Mouse (Mus musculus) layer of hippocampus, adult 9-10 months (tissue): ENCODE data around the gene Ggps1.

Experiments used
- DNase-seq: peaks from one replicate; pipeline ENCODE4 v3.0.0; 2022; ENCODE audit warnings: low spot score

Gene Ggps1

DNA sequence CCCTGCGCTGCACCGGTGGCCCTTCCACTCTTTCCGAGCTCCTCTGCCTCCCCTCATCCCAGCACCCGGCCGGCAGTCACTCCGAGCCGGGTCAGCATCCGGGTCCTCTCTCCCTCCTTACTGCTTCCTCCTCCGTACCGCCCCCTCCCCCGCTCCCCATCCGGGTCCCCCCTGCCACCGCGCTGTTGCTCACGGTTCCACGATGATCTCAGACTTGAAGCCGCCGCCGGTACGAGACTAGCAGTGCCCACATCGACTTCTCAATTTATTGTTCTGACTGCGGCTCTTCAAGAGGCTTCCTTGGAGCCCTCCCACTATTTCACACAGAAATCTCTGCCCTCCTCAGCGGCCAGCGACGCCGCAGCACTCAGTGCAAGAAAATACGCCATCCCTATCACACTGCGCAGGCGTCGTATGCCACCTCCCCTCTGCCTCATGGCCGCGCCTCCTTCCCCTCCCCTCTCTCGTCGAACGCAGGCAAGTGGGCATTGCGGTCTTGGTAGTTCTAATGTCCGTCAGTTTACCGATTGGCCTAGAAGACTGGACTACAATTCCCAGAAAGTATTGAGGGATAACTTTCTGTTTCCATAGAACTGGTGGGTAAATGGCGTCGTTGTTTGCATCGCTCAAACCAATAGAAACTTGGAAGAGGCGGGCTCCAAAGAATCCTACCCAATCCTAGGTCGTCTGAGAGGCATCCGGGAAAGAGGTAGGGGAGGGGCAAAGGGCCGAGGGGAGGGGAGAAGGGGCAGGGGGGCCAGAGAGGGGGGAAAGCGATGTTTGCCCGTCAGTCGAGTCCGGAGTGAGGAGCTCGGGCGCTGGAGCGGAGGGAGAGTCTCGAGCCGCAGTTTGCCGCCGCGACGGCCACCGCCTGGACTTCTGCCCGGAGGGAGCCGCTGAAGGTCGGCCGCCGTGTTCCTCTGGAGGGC, at the start of gene Ggps1, which contains the start of gene Arid4b:
Gene Ggps1 (minus strand): TSS at position 476 of the 929 bp plus-strand sequence.
Gene Arid4b (plus strand): TSS at position 220 of the 929 bp plus-strand sequence.
- peak; percentile 96 for DNase-seq

DNA sequence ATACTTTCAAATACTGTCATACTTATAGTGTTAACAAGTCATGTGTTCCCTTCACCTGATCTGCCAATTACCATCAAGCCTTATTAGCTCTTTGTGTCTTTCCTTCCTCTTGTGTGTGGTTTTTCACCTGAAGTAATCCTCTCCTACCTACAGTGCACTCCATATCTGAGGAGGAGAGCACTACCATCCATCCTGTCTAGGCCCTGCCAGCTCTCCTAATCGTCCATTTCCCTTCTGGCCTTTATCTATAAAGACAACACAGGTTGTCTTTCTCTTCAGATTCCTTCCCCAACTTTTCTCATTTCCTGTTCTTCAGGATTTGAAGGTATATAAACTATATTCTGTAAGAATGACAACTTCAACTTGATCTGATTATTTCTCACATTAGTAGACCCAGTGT, 47.9 kb upstream of the Ggps1 start:
- DNase-seq = no peak

DNA sequence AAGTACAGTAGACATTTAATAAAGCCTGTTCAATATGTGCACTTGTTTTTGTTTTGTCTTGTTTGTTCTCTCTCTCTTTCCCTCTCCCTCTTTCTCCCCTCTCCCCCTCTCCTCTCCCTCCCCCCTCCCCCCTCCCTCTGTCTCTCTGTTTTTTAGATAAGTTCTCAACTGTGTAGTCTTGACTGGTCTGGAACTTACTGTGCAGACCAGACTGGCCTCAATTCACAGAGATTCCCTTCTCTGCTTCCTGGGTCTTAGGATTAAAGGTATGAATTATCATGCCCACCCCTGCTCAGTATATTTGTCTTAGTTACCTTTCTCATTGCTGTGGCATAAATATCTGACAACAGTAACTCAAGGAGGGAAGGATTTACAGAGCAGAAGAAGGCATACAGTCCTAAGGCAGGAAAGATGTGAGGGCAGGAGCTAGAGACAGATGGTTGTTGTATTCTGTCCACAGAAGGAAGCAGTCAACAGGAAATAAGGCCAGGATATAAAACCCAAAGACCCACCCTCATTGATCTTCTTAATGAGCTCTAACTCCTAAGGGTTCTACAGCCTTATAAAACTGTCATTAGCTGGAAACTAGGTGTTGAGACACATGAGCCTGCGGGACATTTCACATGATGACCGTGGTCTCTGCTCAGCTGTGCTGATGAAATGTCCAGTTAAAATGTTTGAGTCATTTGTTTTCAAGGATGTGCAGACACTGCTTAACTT, 47.0 kb upstream of the Ggps1 start:
- no peak for DNase-seq

DNA sequence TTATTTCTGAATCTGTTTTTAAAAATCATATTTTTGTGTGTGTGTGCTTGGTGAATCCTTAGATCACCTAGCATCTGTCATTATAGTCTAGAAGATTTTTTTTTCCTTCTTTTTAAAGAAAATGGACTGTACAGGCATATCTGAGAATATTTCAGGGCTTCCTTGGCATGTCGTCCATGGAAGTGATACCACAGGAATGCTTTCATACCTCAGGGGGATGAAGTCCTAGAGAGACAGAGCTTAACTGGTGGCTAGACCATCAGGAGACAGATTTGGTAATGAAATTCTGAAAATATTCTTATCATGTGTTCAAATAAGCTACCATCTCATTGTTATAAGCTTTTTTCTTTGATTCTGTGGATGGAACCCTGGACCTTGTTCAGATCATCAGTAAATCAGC, 39.7 kb upstream of the Ggps1 start:
- DNase-seq = no peak

DNA sequence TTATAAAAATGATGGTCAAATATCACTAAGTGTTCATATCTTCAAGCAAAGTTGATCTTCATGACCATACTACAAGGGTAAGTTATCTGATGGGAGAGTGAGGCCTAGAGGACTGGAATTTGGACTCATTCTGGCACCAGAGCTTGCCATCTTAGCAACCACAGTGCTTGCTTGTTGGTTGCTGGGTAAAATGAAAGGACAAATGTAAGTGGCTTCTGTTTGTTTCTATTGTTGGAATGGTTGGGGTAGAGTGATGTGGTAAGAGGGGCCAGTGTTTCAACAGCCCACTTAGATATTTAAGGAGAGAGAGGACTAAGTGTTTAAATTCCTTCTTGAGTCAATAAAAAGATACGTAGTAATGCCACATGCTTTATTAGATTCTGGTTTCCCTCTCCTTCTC, 25.4 kb upstream of the Ggps1 start:
- DNase-seq = no peak

DNA sequence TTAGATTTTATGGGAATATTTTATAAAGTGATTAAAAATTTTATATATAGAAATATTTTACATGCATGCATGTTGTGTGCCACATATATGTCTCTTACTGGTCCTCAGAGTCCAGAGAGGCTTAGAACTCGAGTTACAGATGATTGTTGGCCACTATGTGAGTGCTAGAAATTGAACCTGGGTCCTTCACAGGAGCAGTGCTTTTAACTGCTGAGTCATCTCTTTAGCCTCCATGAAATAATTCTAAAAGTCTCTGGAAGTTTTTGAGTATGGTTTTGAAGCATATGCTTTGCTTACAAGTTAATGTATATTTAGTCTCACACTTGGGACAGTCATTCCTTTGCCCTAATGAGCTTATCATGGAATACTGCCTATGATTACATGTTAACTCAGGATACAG, 12.0 kb upstream of the Ggps1 start:
- no peak for DNase-seq

DNA sequence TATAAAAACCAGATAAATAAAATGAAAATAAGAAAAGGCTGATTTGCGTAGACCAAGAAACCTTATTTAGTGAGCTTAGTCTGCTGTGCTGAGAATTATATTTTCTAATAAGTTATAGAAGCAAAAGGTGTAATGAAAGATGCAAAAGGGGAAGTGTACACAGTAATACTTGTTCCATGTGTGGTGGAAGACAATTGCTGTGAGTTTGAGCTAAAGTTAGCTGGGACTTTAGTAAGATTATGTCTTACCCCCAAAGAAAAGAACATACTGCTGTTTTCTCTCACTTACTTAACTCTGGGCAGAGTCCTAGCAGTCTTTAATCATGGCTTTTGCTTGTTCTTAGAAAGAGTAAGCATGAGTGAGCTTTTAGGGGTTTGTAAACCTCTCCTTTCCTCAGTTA, 11.1 kb upstream of the Ggps1 start:
- no peak for DNase-seq

DNA sequence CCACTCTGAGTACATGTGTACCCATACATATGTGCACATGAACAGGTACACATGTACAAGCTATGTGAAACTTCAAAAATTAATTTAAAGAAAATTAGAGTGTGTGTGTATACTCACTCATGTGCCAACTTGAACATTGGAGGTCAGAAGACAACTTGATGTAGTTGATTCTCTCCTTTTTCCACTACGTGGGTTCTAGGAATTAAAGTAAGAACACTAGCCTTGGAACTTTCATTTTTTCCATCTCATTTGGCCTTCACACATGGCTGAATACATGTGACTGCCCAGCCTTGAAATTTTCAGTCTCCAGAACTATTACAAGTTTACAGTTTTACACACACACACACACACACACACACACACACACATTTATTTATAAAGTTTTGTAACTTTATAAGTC, 6.0 kb upstream of the Ggps1 start:
- no peak for DNase-seq

DNA sequence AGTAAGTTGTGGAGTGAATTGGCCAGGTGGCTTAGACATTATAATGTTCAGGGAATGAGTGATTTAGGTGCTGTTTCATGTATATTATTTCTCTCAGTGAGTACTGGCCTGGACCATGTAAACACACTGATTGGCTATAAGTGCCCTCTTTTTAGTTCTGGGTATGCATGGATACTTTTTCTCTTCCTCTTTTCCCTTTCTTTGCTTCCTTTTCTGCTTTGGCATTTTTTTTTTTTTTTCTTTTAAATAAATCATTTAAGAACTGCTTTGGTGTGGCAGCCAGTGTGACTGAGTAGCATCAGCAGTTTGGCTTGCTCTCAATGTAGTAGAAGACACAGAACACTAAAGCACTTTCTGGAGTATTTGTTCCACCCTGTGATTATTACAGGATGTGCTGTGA, 4.7 kb upstream of the Ggps1 start:
- no peak for DNase-seq

DNA sequence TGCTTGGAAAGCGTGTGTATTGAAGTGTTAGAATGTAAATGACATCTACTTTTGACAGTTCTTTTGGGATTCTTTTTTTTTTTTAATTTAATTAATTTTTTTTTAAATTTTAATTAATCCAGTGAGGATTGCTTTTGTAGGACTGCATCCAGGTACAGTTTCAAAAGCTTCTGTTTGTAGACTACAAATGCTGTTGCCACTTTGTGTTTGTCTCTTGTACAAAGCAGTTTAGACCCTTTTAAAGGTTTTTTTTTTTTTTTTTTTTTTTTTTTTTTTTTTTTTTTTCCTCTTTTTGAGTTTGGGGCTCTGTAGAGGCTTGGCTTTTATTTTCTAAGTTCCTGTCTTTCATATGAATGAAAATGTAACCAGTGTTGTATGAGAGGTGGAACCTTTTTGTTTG, 2.4 kb upstream of the Ggps1 start:
- DNase-seq = no peak

DNA sequence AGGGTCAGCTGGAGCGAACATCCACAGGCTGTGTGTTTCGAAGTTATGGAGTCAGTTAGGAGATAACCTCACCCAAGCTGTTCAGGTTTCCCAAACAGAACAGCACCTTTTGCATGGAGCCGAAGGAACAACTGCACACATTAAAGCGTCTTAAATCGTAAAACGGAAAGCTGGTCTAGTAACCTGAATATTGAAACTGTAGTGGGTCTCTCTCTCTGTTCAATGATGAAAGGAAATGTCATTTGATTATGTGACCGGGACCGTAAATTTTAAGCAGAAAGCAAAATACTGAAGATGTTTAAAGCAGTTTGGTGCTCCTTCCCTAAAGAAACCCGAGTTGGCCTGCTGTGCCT, 1.7 kb upstream of the Ggps1 start:
- no peak for DNase-seq

DNA sequence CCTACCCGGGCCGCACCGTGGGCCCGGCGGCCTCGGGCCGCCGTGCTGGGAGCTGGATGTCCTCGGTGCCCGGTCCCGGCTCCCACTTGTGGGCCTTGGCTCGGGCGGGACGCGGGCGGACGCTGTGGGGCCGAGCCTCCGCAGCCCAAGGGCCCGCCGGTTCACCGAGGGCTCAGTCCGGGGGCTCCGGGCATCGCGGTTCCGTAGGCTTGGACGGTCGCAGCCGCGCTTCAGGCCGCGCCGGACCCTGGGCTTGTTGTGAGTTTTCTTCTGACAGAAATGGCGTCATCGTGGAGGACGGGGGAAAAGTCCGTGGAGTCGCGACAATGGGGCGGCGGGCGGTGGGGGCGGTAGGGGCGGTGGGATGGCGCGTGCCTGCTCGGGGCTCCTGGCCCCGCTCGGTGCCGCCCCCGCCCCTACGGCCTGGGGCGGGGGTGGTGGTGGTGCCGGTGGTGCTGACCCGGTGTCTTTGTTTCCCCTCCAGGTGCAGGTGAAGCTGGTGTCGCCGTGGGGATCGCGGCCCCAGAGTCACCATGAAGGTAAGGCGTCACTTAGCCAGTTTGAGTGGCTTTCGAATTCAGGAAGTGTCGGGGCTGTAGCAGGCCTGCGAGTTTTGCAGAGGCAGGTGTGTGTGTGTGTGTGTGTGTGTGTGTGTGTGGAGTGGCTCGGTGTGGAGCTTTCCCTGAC, 1.2 kb upstream of the Ggps1 start:
- no peak for DNase-seq

DNA sequence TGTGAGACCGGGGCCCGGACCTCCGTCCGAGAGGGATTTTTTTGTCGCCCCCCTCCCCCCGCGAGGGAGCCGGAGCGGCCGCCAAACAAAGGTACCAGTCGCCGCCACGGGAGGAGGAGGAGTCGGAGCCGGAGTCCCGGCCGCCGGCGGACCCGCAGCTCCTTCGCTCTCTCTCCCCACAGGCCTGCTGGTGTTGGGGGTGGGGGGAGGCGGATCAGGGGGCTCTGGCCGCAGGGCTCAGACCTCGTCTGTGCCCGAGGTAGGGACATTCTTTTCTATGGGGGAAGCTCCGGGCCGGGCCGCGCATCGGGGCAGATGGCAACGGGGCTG, 619 bp upstream of the Ggps1 start:
- peak; percentile 48 for DNase-seq

DNA sequence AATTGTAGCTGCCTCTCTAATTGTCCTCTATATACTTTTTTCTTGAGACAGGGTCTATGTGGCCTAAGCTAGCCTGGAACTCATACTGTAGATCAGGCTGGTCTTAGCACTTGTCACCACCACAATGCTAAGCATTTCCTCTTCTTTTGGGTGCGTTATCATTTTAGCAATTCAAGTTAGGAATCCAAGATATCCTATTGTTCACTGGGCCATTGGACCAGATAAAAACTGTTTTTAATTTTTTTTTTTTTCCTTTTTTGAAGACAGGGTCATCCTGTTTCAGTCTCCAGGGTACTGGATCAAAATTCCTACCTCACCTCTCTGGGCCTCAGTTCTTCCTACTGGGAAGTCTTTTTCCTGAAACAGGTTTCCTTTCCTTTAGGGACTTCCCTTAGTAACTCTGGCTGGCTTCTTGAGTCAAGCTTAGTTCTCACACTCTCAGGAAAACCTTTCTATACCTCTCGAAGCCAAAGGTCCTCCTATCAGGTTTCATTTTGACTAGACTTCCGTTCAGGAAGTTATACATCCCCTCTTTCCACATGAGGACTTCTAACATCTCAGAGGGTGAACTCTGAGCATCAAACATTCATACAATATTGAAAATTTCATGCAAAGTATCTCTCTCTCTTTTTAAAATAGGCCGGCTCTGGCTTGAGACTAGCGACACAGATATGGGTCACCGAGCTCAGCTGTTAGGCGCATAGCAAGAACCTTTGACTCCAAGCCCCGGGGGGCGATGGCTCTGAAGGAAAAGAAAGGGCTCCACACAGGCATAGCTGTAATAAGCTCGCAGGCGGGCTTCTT, 877 bp downstream of the Ggps1 start:
- DNase-seq = peak; percentile 7

DNA sequence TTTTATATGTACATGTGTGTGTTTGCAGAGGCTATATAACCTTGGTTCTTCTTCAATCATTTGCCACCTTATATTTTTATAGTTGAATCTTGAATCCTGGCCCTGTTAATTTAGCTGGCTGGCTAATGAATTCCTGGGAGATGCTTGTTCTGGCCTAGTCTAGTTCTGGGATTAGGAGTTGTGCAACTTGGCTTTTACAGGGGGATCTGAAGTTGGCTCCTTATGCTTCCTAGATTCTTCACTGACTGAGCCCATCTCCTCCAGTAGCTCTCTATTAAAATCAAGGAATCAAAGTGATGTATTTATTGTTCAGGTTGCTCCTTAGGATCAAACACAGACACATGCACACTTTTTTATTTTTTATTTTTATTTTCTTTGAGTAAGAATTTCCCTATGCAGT, 3.7 kb downstream of the Ggps1 start:
- no peak for DNase-seq

DNA sequence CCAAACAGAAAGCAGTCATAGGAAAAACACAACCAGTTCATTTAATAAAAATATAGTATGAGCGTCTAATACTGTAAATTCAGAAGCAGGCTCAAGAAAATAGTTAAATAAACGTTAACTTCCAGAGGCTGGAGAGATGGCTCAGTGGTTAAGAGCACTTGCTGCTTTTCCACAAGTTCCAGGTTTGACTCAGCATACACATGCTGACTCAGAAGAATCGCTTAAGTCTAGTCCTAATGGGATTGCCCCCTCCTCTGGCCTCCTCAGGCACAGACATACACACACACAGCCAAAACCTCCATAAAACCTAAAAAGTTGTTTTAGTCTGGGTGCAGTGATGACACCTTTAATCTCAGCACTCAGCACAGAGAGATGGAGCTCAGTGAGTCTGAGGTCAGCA, 6.5 kb downstream of the Ggps1 start:
- no peak for DNase-seq

DNA sequence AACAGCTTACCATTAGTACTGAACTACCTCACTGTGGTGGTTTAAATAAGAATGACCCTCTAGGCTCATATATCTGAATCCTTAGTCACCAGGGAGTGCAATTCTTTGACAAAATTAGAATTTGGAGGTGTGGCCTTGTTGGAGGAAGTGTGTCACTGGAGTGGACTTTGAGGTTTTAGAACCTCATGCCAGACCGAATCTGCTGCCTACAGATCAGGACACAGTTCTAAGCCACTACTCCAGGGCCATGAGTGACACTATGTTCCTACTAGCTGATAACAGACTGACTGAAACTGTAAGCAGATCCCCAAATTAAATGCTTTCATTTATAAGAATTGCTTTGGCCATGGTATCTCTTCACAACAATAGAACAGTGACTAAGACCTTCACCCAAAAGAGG, 13.4 kb downstream of the Ggps1 start:
- DNase-seq = no peak

DNA sequence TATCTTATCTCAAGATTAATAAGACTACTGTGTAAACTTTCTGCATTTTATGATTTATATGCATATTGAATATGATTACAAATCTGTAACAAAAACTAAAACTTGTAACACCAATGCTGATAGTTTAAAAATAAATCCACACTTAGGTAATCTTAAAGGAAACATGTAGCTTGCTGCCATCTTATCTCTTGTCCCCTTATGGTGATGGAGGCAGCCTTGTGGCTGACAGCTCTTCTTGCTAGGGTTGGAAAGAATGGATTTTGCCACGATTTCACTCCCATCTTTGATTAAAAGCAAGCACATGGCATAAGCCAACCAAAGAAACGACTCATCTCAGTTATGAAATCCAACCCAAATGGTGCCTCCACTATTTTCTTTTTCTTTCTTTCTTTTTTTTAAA, 18.8 kb downstream of the Ggps1 start:
- no peak for DNase-seq

DNA sequence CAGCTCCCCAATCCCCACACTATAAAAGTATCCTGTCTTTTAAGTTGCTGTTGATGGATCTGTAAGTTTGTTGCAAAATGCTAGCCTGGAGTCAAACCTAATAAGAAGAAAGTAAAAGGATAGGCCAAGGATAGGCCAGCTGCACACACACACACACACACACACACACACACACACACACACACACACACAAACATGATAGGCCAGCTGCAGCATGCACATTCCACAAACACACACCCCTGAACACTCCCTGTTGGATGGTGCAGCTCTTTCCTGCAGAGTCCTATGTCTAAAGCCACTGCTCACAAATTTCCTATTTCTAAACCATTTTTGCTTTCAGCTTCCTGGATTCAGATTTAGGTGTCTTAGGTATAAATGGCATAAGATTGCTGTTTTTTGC, 19.4 kb downstream of the Ggps1 start:
- no peak for DNase-seq

DNA sequence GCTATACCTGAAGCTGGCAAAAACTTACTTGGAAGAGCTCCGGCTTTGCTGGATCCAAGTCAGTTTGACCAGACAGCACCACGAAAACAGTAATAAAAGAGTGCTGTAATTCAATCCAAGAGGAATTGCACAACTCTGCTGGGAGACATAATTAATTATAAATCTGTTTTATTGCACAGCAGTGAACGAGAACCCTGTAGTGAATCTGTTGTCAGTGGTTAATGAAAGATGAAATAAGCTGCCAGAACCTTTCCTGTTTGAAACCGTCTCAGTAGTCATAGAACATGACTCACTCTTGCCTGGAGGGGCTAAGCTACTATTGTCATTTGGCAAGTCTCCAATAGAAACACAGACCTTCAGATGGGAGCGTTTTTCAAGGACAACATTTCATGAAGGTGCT, 23.1 kb downstream of the Ggps1 start:
- DNase-seq = peak; percentile 4

DNA sequence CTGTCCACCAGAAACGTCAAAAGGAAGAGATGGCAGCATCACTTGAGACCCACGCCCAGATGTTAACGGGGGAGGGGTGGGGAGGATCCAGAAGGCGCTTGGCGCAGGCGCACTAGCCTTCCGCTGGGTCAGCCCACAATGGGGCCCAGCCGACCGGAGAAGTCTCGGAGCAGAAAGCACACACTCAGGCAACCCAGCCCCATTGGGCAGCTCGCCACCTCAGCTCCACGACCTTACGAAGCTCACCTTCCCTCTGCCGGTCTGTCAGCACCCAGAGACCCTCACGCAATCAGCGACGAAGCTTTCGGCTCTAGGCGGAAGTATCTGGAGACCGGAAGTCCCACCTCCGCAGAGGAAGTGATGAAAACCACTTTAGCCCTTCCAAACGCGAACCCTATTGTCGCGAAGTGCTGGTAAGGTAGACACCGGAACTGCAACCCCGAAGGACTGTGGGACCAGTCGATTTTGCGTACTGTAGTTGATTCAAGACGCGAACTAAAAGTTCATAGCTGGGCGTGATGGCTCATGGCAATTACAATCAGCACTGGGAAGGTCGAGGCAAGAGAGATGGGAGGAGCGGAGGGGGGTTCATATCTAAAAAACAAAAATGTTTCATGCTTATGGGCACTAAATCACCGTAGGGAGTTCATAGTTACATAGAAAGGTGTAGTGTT, 23.9 kb downstream of the Ggps1 start, which contains the start of gene Tbce:
Gene Tbce (minus strand): TSS at position 347 of the 674 bp plus-strand sequence.
- peak; percentile 87 for DNase-seq

DNA sequence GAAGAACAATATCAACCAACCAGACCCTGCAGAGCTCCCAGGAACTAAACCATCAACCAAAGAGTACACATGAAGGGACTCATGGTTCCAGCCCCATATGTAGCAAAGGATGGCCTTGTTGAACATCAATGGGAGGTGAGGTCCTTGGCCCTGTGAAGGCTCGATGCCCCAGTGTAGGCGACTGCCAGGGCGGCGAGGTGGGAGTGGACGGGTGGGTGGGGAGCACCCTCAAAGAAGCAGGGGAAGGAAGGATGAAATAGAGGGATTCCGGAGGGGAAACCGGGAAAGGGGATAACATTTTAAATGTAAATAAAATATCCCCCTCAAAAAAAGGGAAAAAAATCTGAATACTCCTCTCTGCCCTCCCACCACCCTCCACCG, 24.4 kb downstream of the Ggps1 start:
- DNase-seq = no peak
